Mouse (Mus musculus) spleen, adult 2 months (tissue): ENCODE results near the gene Mrm2. TPM values are rescaled to one million over a fixed set of nuclear protein-coding genes. Genes with fewer than 3 reads are reported as not detected.

Source experiments
- DNase-seq, 2 experiments: peaks; one replicate each; pipeline versions ENCODE4 v3.0.0 to v3.0.0-alpha.2; 2012 to 2021; ENCODE audit warnings: low spot score in 2 of 2, low read depth in 1 of 2
- H3K27ac ChIP-seq: fragments of 200-500 bp; 2 replicates; pipeline ENCODE4 v1.5.1; 2012; ENCODE audit warnings: low read length, inconsistent platforms; ENCODE audit not compliant: insufficient read depth
- H3K27me3 ChIP-seq: fragments of 200-500 bp; 2 replicates; pipeline ENCODE4 v1.6.1; 2012; ENCODE audit warnings: mild to moderate bottlenecking, moderate library complexity, low read length, inconsistent platforms; ENCODE audit not compliant: control insufficient read depth, insufficient read depth
- H3K36me3 ChIP-seq: fragments of 200-500 bp; 2 replicates; pipeline ENCODE4 v1.6.1; 2012; ENCODE audit warnings: mild to moderate bottlenecking, low read length, inconsistent platforms; ENCODE audit not compliant: control insufficient read depth, insufficient read depth
- H3K4me1 ChIP-seq: fragments of 200-500 bp; 2 replicates; pipeline ENCODE4 v1.6.1; 2011; ENCODE audit warnings: inconsistent platforms; ENCODE audit not compliant: control insufficient read depth, insufficient read depth, insufficient read length
- H3K4me3 ChIP-seq: fragments of 200-500 bp; 2 replicates; pipeline ENCODE4 v1.5.1; 2011; ENCODE audit warnings: mild to moderate bottlenecking, inconsistent platforms; ENCODE audit not compliant: insufficient read depth, insufficient read length; ENCODE audit errors: extremely low read depth
- CTCF ChIP-seq: fragments of 200-500 bp; IDR thresholded peaks from 2 replicates; pipeline ENCODE4 v1.5.1; 2011; ENCODE audit warnings: mild to moderate bottlenecking, inconsistent platforms; ENCODE audit not compliant: insufficient read depth, insufficient read length, insufficient replicate concordance; ENCODE audit errors: extremely low read depth
- POLR2A ChIP-seq: fragments of 200-500 bp; IDR thresholded peaks from 2 replicates; pipeline ENCODE4 v1.6.1; 2011; ENCODE audit warnings: low read depth, low read length, inconsistent platforms
- WGBS: fragments of 180-500 bp; shearing (Covaris S2); methylation state at CpG from one replicate; pipeline ENCODE4 v1.1.7; 2018; 5-methylcytosine and 5-hydroxymethylcytosine counted together
- polyA plus RNA-seq: library from polyadenylated mRNA; depleted of rRNA; stranded (reverse); fragments of >200 nt; gene quantifications from 2 replicates; pipeline ENCODE4 v1.2.3, GENCODE M21; 2012

The Mrm2 gene
- polyA plus RNA-seq, 1 experiment, result 3.7 TPM

DNA sequence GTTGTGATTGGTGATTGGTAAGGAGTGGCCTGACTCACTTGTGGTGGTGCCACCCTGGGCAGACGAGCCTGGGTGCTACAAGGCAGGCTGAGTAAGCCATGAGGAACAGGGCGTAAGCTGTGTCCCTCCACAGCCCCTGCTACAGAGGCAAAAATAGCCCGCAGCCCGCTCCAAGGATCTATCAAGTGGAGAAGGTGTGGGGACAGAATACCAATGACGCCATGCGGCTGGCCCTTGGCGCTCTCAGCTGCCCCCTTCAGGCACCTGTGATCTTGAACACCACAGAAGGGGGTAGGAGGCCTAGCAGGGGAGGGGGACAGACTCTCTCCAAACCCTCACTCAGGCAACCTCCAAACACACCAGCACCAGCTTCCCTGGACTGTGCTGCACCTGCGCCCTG lies 25.7 kb downstream of the Mrm2 start:
- peaks cover 46% of the 10 kb centered on the region for H3K36me3 ChIP-seq
- 96% methylated on average over 8 of the region's 8 CpGs for WGBS

DNA sequence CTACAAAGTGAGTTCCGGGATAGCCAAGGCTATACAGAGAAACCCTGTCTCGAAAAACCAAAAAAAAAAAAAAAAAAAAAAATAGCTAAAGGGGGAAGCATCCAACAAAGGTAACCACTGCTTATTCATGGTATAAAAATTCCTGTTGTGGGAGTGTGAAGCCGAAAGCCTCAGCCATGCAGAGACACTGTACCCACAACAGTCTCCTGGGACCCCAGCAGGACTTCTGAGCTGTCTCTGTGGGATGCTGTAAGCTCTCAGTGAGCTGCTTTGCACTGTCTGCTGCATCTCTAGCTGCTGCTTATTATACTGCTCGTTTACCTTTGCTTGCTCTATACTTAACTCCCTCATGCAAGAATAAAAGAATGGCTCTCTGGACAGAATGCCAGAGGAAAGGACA lies 33.4 kb downstream of the Mrm2 start:
- no peak for DNase-seq
- Histone ChIP-seq H3K4me1 (no peaks in the 10 kb centered on the region), H3K27me3 (no peaks in the 10 kb centered on the region), H3K27ac (no peak overlapping the region), H3K36me3 (peaks cover 34% of the 10 kb centered on the region), H3K4me3 (no peak overlapping the region)
- TF ChIP-seq POLR2A, result no peak
- no peak for TF ChIP-seq CTCF
- WGBS, result 73% methylated on average over 4 of the region's 4 CpGs

More for the DNA sequence above, 25.7 kb downstream of the Mrm2 start:
- no peak for DNase-seq
- Histone ChIP-seq H3K27ac (no peak overlapping the region), H3K4me3 (no peak overlapping the region), H3K4me1 (no peaks in the 10 kb centered on the region), H3K27me3 (no peaks in the 10 kb centered on the region)
- TF ChIP-seq POLR2A (no peak), CTCF (no peak)

DNA sequence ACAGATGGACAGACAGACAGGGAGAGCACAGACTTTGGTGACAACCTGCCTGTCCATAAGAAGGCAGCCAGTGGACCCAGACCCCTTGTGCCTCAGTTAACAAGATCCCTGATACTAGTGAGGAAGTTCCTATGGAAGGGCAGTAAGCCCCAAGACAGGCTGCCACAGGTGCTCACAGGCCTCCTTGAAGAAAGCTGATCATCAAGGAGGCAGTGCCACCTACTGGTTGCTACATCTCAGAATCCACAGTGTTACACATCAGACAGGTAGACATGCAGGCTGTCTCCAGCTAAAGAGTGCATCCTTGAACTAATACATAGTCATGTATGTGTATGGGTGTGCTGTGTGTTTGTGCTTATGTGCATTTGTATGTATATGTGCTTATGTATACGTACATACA lies 39.5 kb downstream of the Mrm2 start:
- 86% methylated on average over 1 of the region's 1 CpGs for WGBS
- Histone ChIP-seq H3K4me1 (no peaks in the 10 kb centered on the region), H3K27me3 (no peaks in the 10 kb centered on the region), H3K36me3 (peaks cover 9% of the 10 kb centered on the region; the same call in 1 of the 2 replicates), H3K27ac (no peak overlapping the region), H3K4me3 (no peak overlapping the region)
- peak; percentile 39 to 49 for DNase-seq
- TF ChIP-seq POLR2A, result no peak
- TF ChIP-seq CTCF, result peak; percentile 66; the same call in 1 of the 2 replicates

DNA sequence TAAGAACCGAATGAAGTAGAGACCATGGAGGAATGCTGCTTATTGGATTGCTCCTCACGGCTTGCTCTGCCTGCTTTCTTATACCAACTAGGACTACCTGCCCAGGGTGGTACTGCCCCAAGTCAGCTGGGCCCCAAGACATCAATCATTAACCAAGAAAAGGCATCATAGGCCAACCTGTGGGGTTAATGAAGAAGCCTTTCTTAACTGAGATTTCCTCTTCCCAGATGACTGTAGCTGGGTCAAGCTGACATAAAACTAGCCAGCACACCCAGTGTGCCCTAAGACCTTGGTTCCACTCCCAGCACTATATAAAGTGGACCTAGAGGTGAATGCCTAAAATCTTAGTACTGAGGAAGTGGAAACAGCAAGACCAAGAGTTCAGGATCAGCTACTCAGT lies 42.5 kb downstream of the Mrm2 start:
- Histone ChIP-seq H3K4me1 (no peaks in the 10 kb centered on the region), H3K27ac (no peak overlapping the region), H3K4me3 (no peak overlapping the region), H3K36me3 (0 out of 2 replicates have a peak, but pooled peaks cover 1% of the 10 kb centered on the region), H3K27me3 (no peaks in the 10 kb centered on the region)
- no peak for DNase-seq
- TF ChIP-seq POLR2A, result no peak
- TF ChIP-seq CTCF, result no peak
- 99% methylated on average over 2 of the region's 2 CpGs for WGBS

DNA sequence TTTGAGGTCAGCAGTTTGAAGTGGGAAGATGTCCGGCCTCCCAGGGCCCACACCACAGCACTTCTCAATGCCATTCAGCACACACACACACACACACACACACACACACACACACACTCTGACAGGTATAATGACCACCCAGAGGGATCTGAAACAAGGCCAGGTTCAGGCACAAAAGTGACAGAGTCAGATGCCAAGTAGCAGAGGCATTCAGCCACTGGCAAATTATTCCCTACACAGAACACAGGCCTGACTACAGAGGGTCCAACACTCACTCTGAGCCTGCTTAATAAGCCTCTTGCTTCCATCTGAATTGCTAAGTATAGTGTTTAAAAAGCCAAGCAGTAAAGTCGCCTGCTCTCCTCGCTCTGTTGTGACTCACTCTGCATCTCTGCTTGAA lies 43.4 kb downstream of the Mrm2 start:
- H3K36me3 ChIP-seq, result peaks cover 1% of the 10 kb centered on the region; the same call in 1 of the 2 replicates
- WGBS, result 93% methylated on average over 3 of the region's 3 CpGs
- H3K4me1 ChIP-seq, result no peaks in the 10 kb centered on the region

DNA sequence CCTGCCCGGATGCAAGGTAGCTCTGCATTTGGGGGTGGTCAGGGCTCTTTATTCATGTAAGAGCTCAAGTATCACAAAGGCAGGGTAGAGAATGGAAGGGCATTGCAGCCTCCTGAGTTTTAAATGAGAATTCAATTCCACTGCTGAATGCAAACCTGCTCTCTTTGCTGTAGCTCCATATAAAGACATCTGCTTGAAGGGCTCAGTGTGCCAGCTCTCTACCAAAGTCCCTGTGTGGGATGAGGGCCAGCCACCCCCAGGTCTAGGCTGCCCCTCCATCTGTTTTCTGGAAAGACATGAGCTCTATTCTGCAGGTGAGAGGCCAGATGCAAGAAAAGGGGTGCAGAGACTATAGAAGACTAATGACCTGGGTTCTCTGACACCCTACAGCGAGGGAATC lies 46.9 kb downstream of the Mrm2 start:
- TF ChIP-seq POLR2A, result no peak
- no peak for TF ChIP-seq CTCF
- peaks cover 1% of the 10 kb centered on the region; the same call in 1 of the 2 replicates for H3K36me3 ChIP-seq
- H3K27me3 ChIP-seq, result no peaks in the 10 kb centered on the region
- 96% methylated on average over 2 of the region's 2 CpGs for WGBS
- no peaks in the 10 kb centered on the region for H3K4me1 ChIP-seq
- no peak for DNase-seq
- H3K4me3 ChIP-seq, result no peak overlapping the region
- no peak overlapping the region for H3K27ac ChIP-seq

More for the DNA sequence above, 43.4 kb downstream of the Mrm2 start:
- no peak for DNase-seq
- no peak for TF ChIP-seq POLR2A
- no peak for TF ChIP-seq CTCF
- Histone ChIP-seq H3K27ac (no peak overlapping the region), H3K4me3 (no peak overlapping the region), H3K27me3 (no peaks in the 10 kb centered on the region)

DNA sequence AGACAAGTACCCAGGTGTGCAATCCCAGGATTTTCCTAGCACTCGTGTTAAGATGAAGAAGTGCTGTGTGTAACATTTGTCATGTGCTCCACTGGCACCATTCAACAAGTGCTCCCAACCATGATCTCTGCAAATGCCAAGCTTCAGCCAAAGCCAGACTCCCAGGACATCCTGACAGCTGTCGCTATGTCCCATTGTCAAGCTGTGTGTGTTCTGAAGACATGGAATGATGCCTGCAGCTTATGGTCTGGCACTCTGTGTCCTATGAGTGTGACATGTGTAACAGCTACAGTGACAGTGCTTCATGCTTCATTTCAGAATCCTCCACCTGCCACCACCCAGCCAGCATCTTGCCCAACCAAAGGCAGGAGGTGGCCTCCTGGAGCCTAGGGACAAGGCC lies 47.7 kb downstream of the Mrm2 start:
- no peak for DNase-seq
- Histone ChIP-seq H3K27ac (no peak overlapping the region), H3K36me3 (no peaks in the 10 kb centered on the region; the same call in 1 of the 2 replicates), H3K4me3 (no peak overlapping the region), H3K4me1 (no peaks in the 10 kb centered on the region), H3K27me3 (no peaks in the 10 kb centered on the region)
- WGBS, result 97% methylated on average over 2 of the region's 2 CpGs
- TF ChIP-seq POLR2A (no peak), CTCF (no peak)
